29 mouse cellular contexts compared by ENCODE assay signal in genomic region chr4:41140174-41140875, GRCm38 (mm10). TPM values are rescaled to one million over a fixed set of nuclear protein-coding genes. Genes with fewer than 3 reads are reported as not detected.
DNase-seq lines count a peak whose midpoint lies in the region; ATAC-seq and TF ChIP-seq lines count a peak whose summit lies in the region.
"Had no signal": no experiment of that assay in that cellular context is flagged by ENCODE, and none has a peak within 500 bp of the region (broad histone marks: within the 10 kb centered on the region; RNA-seq: fewer than 3 reads in every experiment).

No protein-coding gene starts in this region.

- ATAC-seq in kidney, embryonic 14.5 days (ENCODE audit: low FRiP score, low TSS enrichment): no peak
- no peak for ATAC-seq in lung, postnatal 0 days
- ATAC-seq: Patski had no signal

- no peak overlapping the region for H3K27ac ChIP-seq in kidney, adult 2 months (ENCODE audit: insufficient read depth, low read depth, low read length)
- H3K27ac ChIP-seq in kidney, embryonic 14.5 days (ENCODE audit: low read depth, low read length): no peak overlapping the region
- no peak overlapping the region for H3K27ac ChIP-seq in lung, postnatal 0 days (ENCODE audit: low read length)
- H3K27ac ChIP-seq: embryonic facial prominence, embryonic 13.5 days; forebrain, embryonic 12.5 days; hindbrain, embryonic 15.5 days; limb, embryonic 12.5 days; midbrain, embryonic 12.5 days; neural tube, embryonic 15.5 days; stomach, postnatal 0 days had no signal

- H3K36me3 ChIP-seq in kidney, adult 2 months (ENCODE audit: control insufficient read depth, insufficient read depth, low read length): no peaks in the 10 kb centered on the region; the same call in 1 of the 2 replicates
- H3K36me3 ChIP-seq in kidney, embryonic 14.5 days (ENCODE audit: control insufficient read depth, insufficient read depth, low read length): peaks cover 29% of the 10 kb centered on the region; the same call in 1 of the 2 replicates
- H3K36me3 ChIP-seq in lung, postnatal 0 days (ENCODE audit: insufficient read depth, low read length): no peaks in the 10 kb centered on the region

- no peak for TF ChIP-seq CTCF in kidney, adult 2 months (conservative IDR thresholded peaks at IDR 0.05; ENCODE audit: insufficient read depth, insufficient read length, low read depth, low read length)
- TF ChIP-seq CTCF in lung, postnatal 0 days (IDR thresholded peaks at IDR 0.05): no peak

- WGBS in kidney, adult 2 months: 78% methylated on average over 6 of the region's 6 CpGs
- 89% methylated on average over 6 of the region's 6 CpGs for WGBS in kidney, embryonic 14.5 days
- whole genome bisulfite sequencing in lung, postnatal 0 days: 77% methylated on average over 6 of the region's 6 CpGs

- H3K4me1 ChIP-seq in kidney, adult 2 months (ENCODE audit: control insufficient read depth, insufficient read depth, low read length): peaks cover 8% of the 10 kb centered on the region; the same call in 1 of the 2 replicates
- H3K4me1 ChIP-seq in kidney, embryonic 14.5 days (ENCODE audit: control insufficient read depth, insufficient read depth, low read length): peaks cover 6% of the 10 kb centered on the region; the same call in 1 of the 2 replicates
- peaks cover 3% of the 10 kb centered on the region; the same call in 1 of the 2 replicates for H3K4me1 ChIP-seq in lung, postnatal 0 days (ENCODE audit: insufficient read depth, low read depth, low read length)
- H3K4me1 ChIP-seq: limb, embryonic 12.5 days had no signal

- H3K4me2 ChIP-seq in kidney, embryonic 14.5 days (replicated peaks; ENCODE audit: low read depth, low read length): no peak overlapping the region
- no peak overlapping the region for H3K4me2 ChIP-seq in lung, postnatal 0 days (replicated peaks; ENCODE audit: low read depth, low read length)
- H3K4me2 ChIP-seq: embryonic facial prominence, embryonic 13.5 days; forebrain, embryonic 12.5 days; heart, embryonic 11.5 days; hindbrain, embryonic 15.5 days; limb, embryonic 12.5 days; midbrain, embryonic 12.5 days; neural tube, embryonic 15.5 days had no signal

- DNase-seq in adrenal gland, postnatal 10 days: peak; percentile 45
- no peak for DNase-seq in adrenal gland, adult 8-10 months
- peak; percentile 62 for DNase-seq in kidney, adult 2 months
- DNase-seq in lung, postnatal 36 days: peak; percentile 23
- DNase-seq in lung, postnatal 0 days (ENCODE audit: low spot score): no peak
- no peak for DNase-seq in thymus, postnatal 0 days (ENCODE audit: low spot score)
- no peak for DNase-seq in right cerebral cortex, adult 2 months (ENCODE audit: low spot score in 2 of 2)
- DNase-seq: adrenal gland, postnatal 36 days; cerebellum, postnatal 36 days; embryo, embryonic 11 days; lung, postnatal 10 days; right cerebral cortex, adult 18-20 months; thymus, adult 2 months had no signal

- no peak overlapping the region for H3K9ac ChIP-seq in kidney, embryonic 14.5 days (ENCODE audit: low read depth, low read length)
- H3K9ac ChIP-seq in lung, postnatal 0 days (replicated peaks; ENCODE audit: low read depth): no peak overlapping the region
- H3K9ac ChIP-seq: embryonic facial prominence, embryonic 13.5 days; forebrain, embryonic 12.5 days; hindbrain, embryonic 15.5 days; limb, embryonic 12.5 days; midbrain, embryonic 12.5 days; neural tube, embryonic 15.5 days had no signal

- TF ChIP-seq EP300 in lung, postnatal 0 days (IDR thresholded peaks at IDR 0.05): no peak

- H3K9me3 ChIP-seq in kidney, embryonic 14.5 days (ENCODE audit: control insufficient read depth, low read length): no peaks in the 10 kb centered on the region
- H3K9me3 ChIP-seq in lung, postnatal 0 days (ENCODE audit: low read length): no peaks in the 10 kb centered on the region
- H3K9me3 ChIP-seq: embryonic facial prominence, embryonic 13.5 days; hindbrain, embryonic 15.5 days; midbrain, embryonic 12.5 days; neural tube, embryonic 15.5 days had no signal

- H3K27me3 ChIP-seq in kidney, adult 2 months (replicated peaks; ENCODE audit: control insufficient read depth, insufficient read depth, low read length): no peaks in the 10 kb centered on the region
- H3K27me3 ChIP-seq in kidney, embryonic 14.5 days (ENCODE audit: control insufficient read depth, insufficient read depth, low read length): no peaks in the 10 kb centered on the region
- no peaks in the 10 kb centered on the region for H3K27me3 ChIP-seq in lung, postnatal 0 days (replicated peaks; ENCODE audit: insufficient read depth, low read length)
- H3K27me3 ChIP-seq: embryonic facial prominence, embryonic 13.5 days; forebrain, embryonic 12.5 days; hindbrain, embryonic 15.5 days; limb, embryonic 12.5 days; midbrain, embryonic 12.5 days; neural tube, embryonic 15.5 days; Patski had no signal

- H3K4me3 ChIP-seq in kidney, adult 2 months (ENCODE audit: insufficient read depth, low read depth, low read length): no peak overlapping the region
- H3K4me3 ChIP-seq in kidney, embryonic 14.5 days (ENCODE audit: low read length): no peak overlapping the region
- H3K4me3 ChIP-seq in lung, postnatal 0 days (ENCODE audit: low read depth, low read length): no peak overlapping the region
- H3K4me3 ChIP-seq: embryonic facial prominence, embryonic 13.5 days; erythroblast, embryonic 14.5 days; forebrain, embryonic 12.5 days; hindbrain, embryonic 15.5 days; limb, embryonic 12.5 days; midbrain, embryonic 12.5 days; neural tube, embryonic 15.5 days had no signal

- no peak for TF ChIP-seq POLR2A in kidney, adult 2 months (IDR thresholded peaks at IDR 0.05; ENCODE audit: low read depth, low read length)

RNA-seq across cellular contexts. Expression of gene Ube2r2, which starts 4.8 kb away (rescaled TPM):
- 100 to 1,000 TPM; 105 to 107 TPM for total RNA-seq in adrenal gland, postnatal 10 days (2021)
- 100 to 1,000 TPM in 3 of 4 experiments, 10 to 100 TPM in 1; 94.5 to 119 (median 105) TPM for total RNA-seq in adrenal gland, adult 8-10 months (2022)
- 59.7 and 67.4 TPM in 2 replicates for polyA plus RNA-seq in kidney, adult 2 months (2012; rRNA removed)
- polyA plus RNA-seq in kidney, embryonic 14.5 days (2014; fragmentation: Nextera tagmentation; extraction: Ambion mirVana): 97.6 and 103 TPM in 2 replicates
- 77.9 and 81.6 TPM in 2 replicates for polyA plus RNA-seq in lung, postnatal 0 days (2015; fragmentation: Nextera tagmentation; extraction: Ambion mirVana)
- 50.9 and 56.1 TPM in 2 replicates for polyA plus RNA-seq in thymus, postnatal 0 days (2015; fragmentation: Nextera tagmentation; extraction: Ambion mirVana)

RNA-seq across cellular contexts. Expression of gene Nol6, which starts 16.1 kb away (rescaled TPM):
- total RNA-seq in adrenal gland, postnatal 10 days (2021): 10 to 100 TPM; 35.7 to 41.3 TPM
- total RNA-seq in adrenal gland, adult 8-10 months (2022): 10 to 100 TPM; 61.8 to 79.3 (median 70.7) TPM
- polyA plus RNA-seq in kidney, adult 2 months (2012; rRNA removed): 29.0 and 29.3 TPM in 2 replicates
- polyA plus RNA-seq in kidney, embryonic 14.5 days (2014; fragmentation: Nextera tagmentation; extraction: Ambion mirVana): 18.0 and 32.9 TPM in 2 replicates
- polyA plus RNA-seq in lung, postnatal 0 days (2015; fragmentation: Nextera tagmentation; extraction: Ambion mirVana): 5.3 and 6.9 TPM in 2 replicates
- 12.1 and 15.8 TPM in 2 replicates for polyA plus RNA-seq in thymus, postnatal 0 days (2015; fragmentation: Nextera tagmentation; extraction: Ambion mirVana)

RNA-seq across cellular contexts. Expression of gene Aqp3, which starts 42.3 kb away (rescaled TPM):
- under 1 TPM; 0.63 to 0.76 TPM for total RNA-seq in adrenal gland, postnatal 10 days (2021)
- total RNA-seq in adrenal gland, adult 8-10 months (2022): under 1 TPM in 2 of 4 experiments, not detected in 2; 0.16 to 0.31 TPM
- polyA plus RNA-seq in kidney, adult 2 months (2012; rRNA removed): 311 and 352 TPM in 2 replicates
- polyA plus RNA-seq in kidney, embryonic 14.5 days (2014; fragmentation: Nextera tagmentation; extraction: Ambion mirVana): 12.8 and 13.3 TPM in 2 replicates
- 8.7 and 15.3 TPM in 2 replicates for polyA plus RNA-seq in lung, postnatal 0 days (2015; fragmentation: Nextera tagmentation; extraction: Ambion mirVana)
- polyA plus RNA-seq in thymus, postnatal 0 days (2015; fragmentation: Nextera tagmentation; extraction: Ambion mirVana): 5.6 and 9.1 TPM in 2 replicates
- total RNA-seq: gastrocnemius, adult 8-10 months; granulocyte monocyte progenitor cell, adult 5-6 weeks; hematopoietic stem cell, adult 5-6 weeks; left cerebral cortex, postnatal 14 days; megakaryocyte progenitor cell, adult 5-6 weeks had no signal
- polyA plus RNA-seq: neural tube, embryonic 15.5 days had no signal

Comparison
In these comparisons a context has a peak if more than half of its experiments do, and no peak if none do; other contexts are left out.
1. DNase-seq: peak in adrenal gland, postnatal 10 days (single experiment), kidney, adult 2 months (single experiment) and lung, postnatal 36 days (single experiment); none in adrenal gland, adult 8-10 months (single experiment), lung, postnatal 0 days (single experiment), thymus, postnatal 0 days (single experiment) and right cerebral cortex, adult 2 months (0 of 2).
2. RNA of gene Aqp3, which starts 42.3 kb away (polyA plus RNA-seq): 311 to 352 TPM in kidney, adult 2 months; 12.8 to 13.3 TPM in kidney, embryonic 14.5 days, 5.6 to 9.1 TPM in thymus, postnatal 0 days and 8.7 to 15.3 TPM in lung, postnatal 0 days; every median in the first group is over 10 times any median in the second.